Mouse (Mus musculus) stomach, postnatal 0 days (tissue): ENCODE data around the gene Bicc1.

Experiments used
- CTCF ChIP-seq: IDR thresholded peaks from 2 replicates; pipeline ENCODE4 v1.5.1; 2016; ENCODE audit warnings: antibody characterized with exemption, low read depth, mild to moderate bottlenecking, moderate library complexity
- EP300 ChIP-seq: optimal IDR thresholded peaks from 2 replicates; pipeline ENCODE3; 2016; ENCODE audit warnings: antibody characterized with exemption

DNA sequence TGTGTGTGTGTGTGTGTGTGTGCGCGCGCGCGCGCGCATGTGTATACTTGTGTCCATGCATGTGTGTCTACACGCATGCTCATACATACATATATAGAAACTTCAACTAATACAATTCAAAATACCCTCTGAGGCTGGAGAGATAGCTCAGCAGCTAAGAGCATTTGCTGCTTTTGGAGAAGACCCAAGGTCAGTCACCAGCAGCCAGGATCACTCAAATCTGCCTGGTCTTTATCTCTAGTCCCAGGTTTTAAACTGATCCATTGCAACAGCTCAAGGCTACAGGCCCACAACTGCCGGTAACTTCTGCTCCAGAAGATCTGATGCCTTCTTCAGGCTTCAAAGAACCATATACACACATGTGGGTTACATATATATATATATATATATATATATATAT lies 163.4 kb downstream of the Bicc1 start:
- TF ChIP-seq CTCF (no peak), EP300 (no peak)
